Mouse (Mus musculus): ENCODE measurements around the gene Olfr921.

GRCm38 (mm10) chr9:38741408-38741807 is 31.5 kb upstream of the Olfr921 start:
- no peak for TF ChIP-seq CTCF (IDR thresholded peaks at IDR 0.05; ENCODE audit: low read depth)
- TF ChIP-seq EP300 (IDR thresholded peaks at IDR 0.05; ENCODE audit: low read depth) = no peak

Data from liver, embryonic 14.5 days (tissue).